Mouse (Mus musculus): Measurements from ENCODE around the gene Gatad1. TPM values are rescaled to one million over a fixed set of nuclear protein-coding genes. Genes with fewer than 3 reads are reported as not detected.
"Not testable (repeated sequence)": the region's sequence is repeated elsewhere in the genome, so short reads cannot be mapped to it uniquely, and the experiment has no call there.

Gene Gatad1
- polyA plus RNA-seq, 1 experiment from 2014 or later = 56.9 TPM

- Histone ChIP-seq H3K4me3 (replicated peaks; ENCODE audit: low read length) (no peak overlapping the region), H3K9ac (replicated peaks; ENCODE audit: low read depth, low read length) (no peak overlapping the region), H3K27me3 (replicated peaks; ENCODE audit: control insufficient read depth, insufficient read depth, low read length) (no peaks in the 10 kb centered on the region), H3K4me1 (replicated peaks; ENCODE audit: control insufficient read depth, insufficient read depth, low read length) (no peaks in the 10 kb centered on the region), H3K4me2 (ENCODE audit: low read length) (no peak overlapping the region), H3K27ac (ENCODE audit: low read length) (no peak overlapping the region), H3K9me3 (ENCODE audit: control insufficient read depth, low read length) (no peaks in the 10 kb centered on the region), H3K36me3 (ENCODE audit: control insufficient read depth, insufficient read depth) (peaks cover 23% of the 10 kb centered on the region)
- 85% methylated on average over 7 of the region's 7 CpGs for WGBS
- ATAC-seq = no peak
Measured at GRCm38 (mm10) chr5:3620486-3620885, 36.5 kb downstream of the Gatad1 start.

GRCm38 (mm10) chr5:3611835-3612234 is 45.1 kb downstream of the Gatad1 start:
- not testable (repeated sequence) for H3K4me2 ChIP-seq (ENCODE audit: low read length); H3K27ac ChIP-seq (ENCODE audit: low read length); ATAC-seq; H3K27me3 ChIP-seq (replicated peaks; ENCODE audit: control insufficient read depth, insufficient read depth, low read length); H3K9me3 ChIP-seq (ENCODE audit: control insufficient read depth, low read length); H3K4me3 ChIP-seq (replicated peaks; ENCODE audit: low read length); H3K9ac ChIP-seq (replicated peaks; ENCODE audit: low read depth, low read length); H3K4me1 ChIP-seq (replicated peaks; ENCODE audit: control insufficient read depth, insufficient read depth, low read length)
- WGBS = 97% methylated on average over 2 of the region's 2 CpGs
- peaks cover 14% of the 10 kb centered on the region; the same call in 1 of the 2 replicates for H3K36me3 ChIP-seq (ENCODE audit: control insufficient read depth, insufficient read depth)

- H3K4me3 ChIP-seq (replicated peaks; ENCODE audit: low read length) = no peak overlapping the region
- 94% methylated on average over 7 of the region's 7 CpGs for WGBS
- no peak for ATAC-seq
- no peaks in the 10 kb centered on the region for H3K27me3 ChIP-seq (replicated peaks; ENCODE audit: control insufficient read depth, insufficient read depth, low read length)
- peaks cover 26% of the 10 kb centered on the region for H3K36me3 ChIP-seq (ENCODE audit: control insufficient read depth, insufficient read depth)
- H3K9me3 ChIP-seq (ENCODE audit: control insufficient read depth, low read length) = no peaks in the 10 kb centered on the region
- H3K4me2 ChIP-seq (ENCODE audit: low read length) = no peak overlapping the region
- H3K27ac ChIP-seq (ENCODE audit: low read length) = no peak overlapping the region
- no peaks in the 10 kb centered on the region for H3K4me1 ChIP-seq (replicated peaks; ENCODE audit: control insufficient read depth, insufficient read depth, low read length)
- H3K9ac ChIP-seq (replicated peaks; ENCODE audit: low read depth, low read length) = no peak overlapping the region
Measured at GRCm38 (mm10) chr5:3609241-3609640, 47.7 kb downstream of the Gatad1 start.

- no peak for ATAC-seq
- Histone ChIP-seq H3K4me3 (replicated peaks; ENCODE audit: low read length) (no peak overlapping the region), H3K9ac (replicated peaks; ENCODE audit: low read depth, low read length) (no peak overlapping the region), H3K27me3 (replicated peaks; ENCODE audit: control insufficient read depth, insufficient read depth, low read length) (no peaks in the 10 kb centered on the region), H3K36me3 (ENCODE audit: control insufficient read depth, insufficient read depth) (peaks cover 22% of the 10 kb centered on the region), H3K4me2 (ENCODE audit: low read length) (no peak overlapping the region), H3K9me3 (ENCODE audit: control insufficient read depth, low read length) (no peaks in the 10 kb centered on the region), H3K27ac (ENCODE audit: low read length) (no peak overlapping the region), H3K4me1 (replicated peaks; ENCODE audit: control insufficient read depth, insufficient read depth, low read length) (no peaks in the 10 kb centered on the region)
- 96% methylated on average over 9 of the region's 9 CpGs for WGBS
Measured at GRCm38 (mm10) chr5:3607114-3607513, 49.9 kb downstream of the Gatad1 start.

- no peak overlapping the region for H3K4me2 ChIP-seq (ENCODE audit: low read length)
- no peak for ATAC-seq
- no peak overlapping the region for H3K9ac ChIP-seq (replicated peaks; ENCODE audit: low read depth, low read length)
- no peaks in the 10 kb centered on the region for H3K9me3 ChIP-seq (ENCODE audit: control insufficient read depth, low read length)
- peaks cover 6% of the 10 kb centered on the region; the same call in 1 of the 2 replicates for H3K36me3 ChIP-seq (ENCODE audit: control insufficient read depth, insufficient read depth)
- H3K27me3 ChIP-seq (replicated peaks; ENCODE audit: control insufficient read depth, insufficient read depth, low read length) = no peaks in the 10 kb centered on the region
- 97% methylated on average over 3 of the region's 3 CpGs for WGBS
- H3K4me3 ChIP-seq (replicated peaks; ENCODE audit: low read length) = no peak overlapping the region
- no peak overlapping the region for H3K27ac ChIP-seq (ENCODE audit: low read length)
- peaks cover 4% of the 10 kb centered on the region for H3K4me1 ChIP-seq (replicated peaks; ENCODE audit: control insufficient read depth, insufficient read depth, low read length)
Measured at GRCm38 (mm10) chr5:3600790-3601189, 56.2 kb downstream of the Gatad1 start.

DNA sequence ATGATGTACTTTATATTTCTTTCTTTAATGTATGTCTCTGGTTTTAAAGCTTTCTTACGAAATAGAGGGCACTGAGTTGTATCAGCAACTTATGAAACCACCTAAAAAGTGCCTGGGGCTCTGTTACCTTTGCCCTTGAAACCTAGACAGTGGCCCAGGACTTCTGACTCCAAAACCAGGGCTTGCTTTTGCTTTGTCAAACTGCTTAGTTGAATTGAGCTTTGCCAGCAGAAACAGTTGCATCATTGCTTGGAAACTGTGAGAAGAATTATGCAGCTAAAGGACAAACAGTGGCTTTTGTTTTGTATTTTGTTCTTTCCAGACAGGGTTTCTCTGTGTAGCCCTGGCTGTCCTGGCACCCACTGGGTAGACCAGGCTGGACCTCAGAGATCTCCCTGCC is 56.7 kb downstream of the Gatad1 start:
- Histone ChIP-seq H3K4me1 (replicated peaks; ENCODE audit: control insufficient read depth, insufficient read depth, low read length) (peaks cover 6% of the 10 kb centered on the region), H3K9me3 (ENCODE audit: control insufficient read depth, low read length) (no peaks in the 10 kb centered on the region), H3K4me2 (ENCODE audit: low read length) (no peak overlapping the region), H3K27me3 (replicated peaks; ENCODE audit: control insufficient read depth, insufficient read depth, low read length) (no peaks in the 10 kb centered on the region), H3K4me3 (replicated peaks; ENCODE audit: low read length) (no peak overlapping the region), H3K27ac (ENCODE audit: low read length) (no peak overlapping the region), H3K36me3 (ENCODE audit: control insufficient read depth, insufficient read depth) (peaks cover 2% of the 10 kb centered on the region; the same call in 1 of the 2 replicates), H3K9ac (replicated peaks; ENCODE audit: low read depth, low read length) (no peak overlapping the region)
- ATAC-seq = no peak
- WGBS = 92% methylated on average over 1 of the region's 1 CpGs

- Histone ChIP-seq H3K9ac (replicated peaks; ENCODE audit: low read depth, low read length) (no peak overlapping the region), H3K27me3 (replicated peaks; ENCODE audit: control insufficient read depth, insufficient read depth, low read length) (no peaks in the 10 kb centered on the region), H3K36me3 (ENCODE audit: control insufficient read depth, insufficient read depth) (no peaks in the 10 kb centered on the region), H3K4me3 (replicated peaks; ENCODE audit: low read length) (no peak overlapping the region), H3K4me2 (ENCODE audit: low read length) (no peak overlapping the region), H3K4me1 (replicated peaks; ENCODE audit: control insufficient read depth, insufficient read depth, low read length) (peaks cover 17% of the 10 kb centered on the region), H3K27ac (ENCODE audit: low read length) (no peak overlapping the region), H3K9me3 (ENCODE audit: control insufficient read depth, low read length) (no peaks in the 10 kb centered on the region)
- no peak for ATAC-seq
- WGBS = 94% methylated on average over 5 of the region's 5 CpGs
Measured at GRCm38 (mm10) chr5:3598766-3599165, 58.2 kb downstream of the Gatad1 start.

DNA sequence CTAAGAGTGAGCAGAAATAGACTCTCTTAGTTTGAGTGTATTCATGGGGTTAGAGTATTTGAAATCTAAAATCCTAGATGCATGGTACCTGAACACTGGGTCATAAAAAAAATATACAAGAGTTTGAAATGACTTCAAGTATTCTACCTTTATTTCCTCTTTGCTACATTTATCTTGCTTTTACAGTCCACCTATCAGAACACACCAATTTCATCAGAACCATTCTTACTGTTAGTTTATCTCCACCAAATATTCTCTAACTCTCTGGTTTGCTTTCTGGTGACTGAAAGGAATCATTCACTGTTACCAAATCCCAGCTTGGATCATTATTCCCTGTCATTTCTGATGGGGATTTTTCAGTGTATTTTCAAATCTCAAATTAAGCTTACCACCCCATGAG is 59.8 kb downstream of the Gatad1 start:
- H3K4me2 ChIP-seq (ENCODE audit: low read length) = peak overlapping the region; percentile 77
- no peaks in the 10 kb centered on the region for H3K36me3 ChIP-seq (ENCODE audit: control insufficient read depth, insufficient read depth)
- no peak overlapping the region for H3K27ac ChIP-seq (ENCODE audit: low read length)
- H3K9ac ChIP-seq (replicated peaks; ENCODE audit: low read depth, low read length) = no peak overlapping the region; the same call in 1 of the 2 replicates
- H3K27me3 ChIP-seq (replicated peaks; ENCODE audit: control insufficient read depth, insufficient read depth, low read length) = no peaks in the 10 kb centered on the region
- no peak for ATAC-seq
- H3K4me3 ChIP-seq (replicated peaks; ENCODE audit: low read length) = peak overlapping the region; percentile 61
- peaks cover 17% of the 10 kb centered on the region for H3K4me1 ChIP-seq (replicated peaks; ENCODE audit: control insufficient read depth, insufficient read depth, low read length)
- H3K9me3 ChIP-seq (ENCODE audit: control insufficient read depth, low read length) = no peaks in the 10 kb centered on the region

GRCm38 (mm10) chr5:3596399-3596766 is 60.6 kb downstream of the Gatad1 start, which contains the start of gene Rbm48:
TSS of gene Rbm48 (minus strand) at chr5:3596585.
- ATAC-seq = peak; percentile 83
- Histone ChIP-seq H3K9ac (replicated peaks; ENCODE audit: low read depth, low read length) (peak within 1 kb of the TSS; percentile 67), H3K27ac (ENCODE audit: low read length) (peak within 1 kb of the TSS; percentile 44), H3K4me2 (ENCODE audit: low read length) (peak within 1 kb of the TSS; percentile 81), H3K36me3 (ENCODE audit: control insufficient read depth, insufficient read depth) (peaks cover under 1% of the 10 kb centered on the region), H3K4me3 (replicated peaks; ENCODE audit: low read length) (peak within 1 kb of the TSS; percentile 61), H3K4me1 (replicated peaks; ENCODE audit: control insufficient read depth, insufficient read depth, low read length) (peaks cover 17% of the 10 kb centered on the region), H3K27me3 (replicated peaks; ENCODE audit: control insufficient read depth, insufficient read depth, low read length) (no peaks in the 10 kb centered on the region), H3K9me3 (ENCODE audit: control insufficient read depth, low read length) (no peaks in the 10 kb centered on the region)
- WGBS = under 1% methylated on average over 31 of the region's 31 CpGs
